Mouse (Mus musculus) MEL (cell line): ENCODE measurements around the gene Tmed1.
A peak's percentile ranks its signal among the peaks of the same experiment; 100 is the strongest.

Source experiments
- CTCF ChIP-seq, 3 experiments: IDR thresholded peaks in 2 of 3; conservative IDR thresholded peaks in 1 of 3; 2 replicates each; pipeline ENCODE4 v1.5.1; 2011 to 2012; ENCODE audit warnings: low read length in 3 of 3, low read depth in 2 of 3, mild to moderate bottlenecking in 2 of 3, improper control_type of control experiment in 1 of 3, inconsistent platforms in 1 of 3, mixed read lengths in 1 of 3, moderate library complexity in 1 of 3; ENCODE audit not compliant: control insufficient read depth in 1 of 3, insufficient read depth in 1 of 3, poor library complexity in 1 of 3, severe bottlenecking in 1 of 3
- MAZ ChIP-seq: IDR thresholded peaks from 2 replicates; pipeline ENCODE4 v1.6.1; 2012; ENCODE audit warnings: low read depth, mild to moderate bottlenecking, inconsistent platforms, low read length, improper control_type of control experiment
- POLR2A ChIP-seq, 2 experiments: IDR thresholded peaks; 2 replicates each; pipeline ENCODE4 v1.6.1; 2011 to 2012; ENCODE audit warnings: low read length in 2 of 2, mild to moderate bottlenecking in 2 of 2, control low read depth in 1 of 2, improper control_type of control experiment in 1 of 2, low read depth in 1 of 2, moderate library complexity in 1 of 2; ENCODE audit not compliant: control insufficient read depth in 1 of 2, insufficient read depth in 1 of 2, poor library complexity in 1 of 2

- TF ChIP-seq POLR2A (IDR thresholded peaks at IDR 0.05; ENCODE audit: control insufficient read depth in 1 of 2, insufficient read depth in 1 of 2, low read depth in 1 of 2, low read length in 2 of 2, poor library complexity in 1 of 2), result no peak
- peak in 2 of 3 experiments; percentile 6 to 15; a peak in 3 of 6 replicates for TF ChIP-seq CTCF (IDR thresholded peaks at IDR 0.05 in 2 of 3, conservative IDR thresholded peaks at IDR 0.05 in 1 of 3; ENCODE audit: control insufficient read depth in 1 of 3, insufficient read depth in 1 of 3, low read depth in 2 of 3, low read length in 3 of 3, poor library complexity in 1 of 3, severe bottlenecking in 1 of 3)
- TF ChIP-seq MAZ, result no peak
These were observed 17.2 kb upstream of the Tmed1 start for GRCm38 (mm10) chr9:21527100-21527801.
